Mouse (Mus musculus) brain, embryonic 14.5 days (tissue): ENCODE measurements around the gene Hint2.

Source experiments
- CTCF ChIP-seq: fragments of 200-500 bp; IDR thresholded peaks from 2 replicates; pipeline ENCODE4 v1.5.1; 2012; ENCODE audit warnings: inconsistent platforms, mild to moderate bottlenecking, moderate library complexity, borderline replicate concordance; ENCODE audit not compliant: insufficient read depth, insufficient read length; ENCODE audit errors: extremely low read depth
- POLR2A ChIP-seq: fragments of 200-500 bp; IDR thresholded peaks from 2 replicates; pipeline ENCODE4 v1.6.1; 2012; ENCODE audit warnings: mild to moderate bottlenecking, inconsistent platforms, borderline replicate concordance; ENCODE audit not compliant: poor library complexity, insufficient read depth, insufficient read length, severe bottlenecking; ENCODE audit errors: extremely low read depth

DNA sequence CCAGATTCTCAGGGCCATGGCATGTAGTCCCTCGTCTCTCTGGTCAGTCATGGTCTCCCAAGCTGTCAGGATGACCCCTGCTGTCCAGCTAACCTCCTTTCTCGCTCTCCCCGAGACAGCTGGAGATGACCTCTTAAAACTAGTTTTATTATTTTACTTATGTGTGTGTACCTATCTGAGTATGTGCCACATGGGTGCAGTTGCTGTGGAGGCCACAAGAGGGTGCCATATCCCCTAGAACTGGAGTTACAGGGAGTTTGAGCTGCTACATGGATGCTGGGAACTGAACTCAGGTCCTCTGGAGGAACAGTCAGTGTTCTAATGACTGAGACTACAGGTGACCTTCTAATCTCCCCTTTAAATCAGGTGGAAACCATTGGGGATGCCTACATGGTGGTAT lies 6.5 kb downstream of the Hint2 start:
- TF ChIP-seq CTCF (peak; percentile 31; the same call in 1 of the 2 replicates), POLR2A (no peak)
